Mouse (Mus musculus): ENCODE measurements at regions not wholly inside any gene's neighbourhood (a gene's known extent, or its start where the extent isn't known, plus 50 kb on each side); places are given as distances from the start of the nearest gene placed in this dataset.

- DNase-seq (ENCODE audit: low read depth, low spot score), result no peak
- H3K4me3 ChIP-seq (ENCODE audit: insufficient read depth in 1 of 2, low read depth in 1 of 2, low read length in 2 of 2, poor library complexity in 1 of 2, severe bottlenecking in 1 of 2), result no peak overlapping the region
- no peak overlapping the region for H3K27ac ChIP-seq (ENCODE audit: insufficient read depth, low read depth, low read length, poor library complexity, severe bottlenecking)
- TF ChIP-seq CHD2 (IDR thresholded peaks at IDR 0.05; ENCODE audit: low read depth, low read length) (no peak), MAFK (IDR thresholded peaks at IDR 0.05; ENCODE audit: insufficient read depth, low read depth, low read length) (no peak), HCFC1 (IDR thresholded peaks at IDR 0.05; ENCODE audit: borderline replicate concordance, insufficient read depth, low read length) (no peak), ZC3H11A (IDR thresholded peaks at IDR 0.05; ENCODE audit: borderline replicate concordance, low read depth, low read length) (no peak), ZNF384 (IDR thresholded peaks at IDR 0.05; ENCODE audit: low read depth, low read length) (no peak)
- H3K9me3 ChIP-seq (ENCODE audit: control insufficient read depth, insufficient read depth, low read depth, low read length), result no peaks in the 10 kb centered on the region
- H3K36me3 ChIP-seq (ENCODE audit: control insufficient read depth, insufficient read depth, low read length, poor library complexity, severe bottlenecking), result no peaks in the 10 kb centered on the region
- H3K4me1 ChIP-seq (ENCODE audit: control insufficient read depth in 2 of 2, insufficient read depth in 2 of 2, low read length in 2 of 2, poor library complexity in 1 of 2), result no peaks in the 10 kb centered on the region
- no peak overlapping the region for H3K9ac ChIP-seq (ENCODE audit: insufficient read depth, low read depth, low read length, poor library complexity, severe bottlenecking)
- in situ Hi-C loops (cut with MboI; ENCODE audit: low sequenced_read_pairs in 2 of 2, unreplicated experiment in 2 of 2), result no loop called here
Observed at GRCm38 (mm10) chr17:51651880-51652279, 181.2 kb downstream of the Satb1 start.

- no peak overlapping the region for H3K9ac ChIP-seq (ENCODE audit: insufficient read depth, low read depth, low read length, poor library complexity, severe bottlenecking)
- TF ChIP-seq MAFK (IDR thresholded peaks at IDR 0.05; ENCODE audit: insufficient read depth, low read depth, low read length) (no peak), ZC3H11A (IDR thresholded peaks at IDR 0.05; ENCODE audit: borderline replicate concordance, low read depth, low read length) (no peak), HCFC1 (IDR thresholded peaks at IDR 0.05; ENCODE audit: borderline replicate concordance, insufficient read depth, low read length) (no peak), ZNF384 (IDR thresholded peaks at IDR 0.05; ENCODE audit: low read depth, low read length) (no peak), CHD2 (IDR thresholded peaks at IDR 0.05; ENCODE audit: low read depth, low read length) (no peak)
- in situ Hi-C loops (cut with MboI; ENCODE audit: low sequenced_read_pairs in 2 of 2, unreplicated experiment in 2 of 2), result no loop called here
Observed at GRCm38 (mm10) chr17:51649213-51649815, 183.8 kb downstream of the Satb1 start.

GRCm38 (mm10) chr17:51646416-51646815, 186.7 kb downstream of the Satb1 start:
- Histone ChIP-seq H3K27ac (ENCODE audit: insufficient read depth, low read depth, low read length, poor library complexity, severe bottlenecking) (no peak overlapping the region), H3K9ac (ENCODE audit: insufficient read depth, low read depth, low read length, poor library complexity, severe bottlenecking) (no peak overlapping the region), H3K36me3 (ENCODE audit: control insufficient read depth, insufficient read depth, low read length, poor library complexity, severe bottlenecking) (no peaks in the 10 kb centered on the region), H3K4me1 (ENCODE audit: control insufficient read depth in 2 of 2, insufficient read depth in 2 of 2, low read length in 2 of 2, poor library complexity in 1 of 2) (no peaks in the 10 kb centered on the region), H3K9me3 (ENCODE audit: control insufficient read depth, insufficient read depth, low read depth, low read length) (no peaks in the 10 kb centered on the region), H3K4me3 (ENCODE audit: insufficient read depth in 1 of 2, low read depth in 1 of 2, low read length in 2 of 2, poor library complexity in 1 of 2, severe bottlenecking in 1 of 2) (no peak overlapping the region)
- no peak for TF ChIP-seq ZC3H11A (IDR thresholded peaks at IDR 0.05; ENCODE audit: borderline replicate concordance, low read depth, low read length)
- TF ChIP-seq MAFK (IDR thresholded peaks at IDR 0.05; ENCODE audit: insufficient read depth, low read depth, low read length), result no peak
- no peak for TF ChIP-seq ZNF384 (IDR thresholded peaks at IDR 0.05; ENCODE audit: low read depth, low read length)
- TF ChIP-seq CHD2 (IDR thresholded peaks at IDR 0.05; ENCODE audit: low read depth, low read length), result no peak
- no peak for TF ChIP-seq HCFC1 (IDR thresholded peaks at IDR 0.05; ENCODE audit: borderline replicate concordance, insufficient read depth, low read length)
- DNase-seq (ENCODE audit: low read depth, low spot score), result no peak
- in situ Hi-C loops (cut with MboI; ENCODE audit: low sequenced_read_pairs in 2 of 2, unreplicated experiment in 2 of 2), result no loop called here

More at GRCm38 (mm10) chr17:51649213-51649815, 183.8 kb downstream of the Satb1 start:
- DNase-seq (ENCODE audit: low read depth, low spot score), result no peak
- H3K4me1 ChIP-seq (ENCODE audit: control insufficient read depth in 2 of 2, insufficient read depth in 2 of 2, low read length in 2 of 2, poor library complexity in 1 of 2), result no peaks in the 10 kb centered on the region
- H3K36me3 ChIP-seq (ENCODE audit: control insufficient read depth, insufficient read depth, low read length, poor library complexity, severe bottlenecking), result no peaks in the 10 kb centered on the region
- H3K9me3 ChIP-seq (ENCODE audit: control insufficient read depth, insufficient read depth, low read depth, low read length), result no peaks in the 10 kb centered on the region
- no peak overlapping the region for H3K27ac ChIP-seq (ENCODE audit: insufficient read depth, low read depth, low read length, poor library complexity, severe bottlenecking)
- no peak overlapping the region for H3K4me3 ChIP-seq (ENCODE audit: insufficient read depth in 1 of 2, low read depth in 1 of 2, low read length in 2 of 2, poor library complexity in 1 of 2, severe bottlenecking in 1 of 2)

- no peak for TF ChIP-seq ZNF384 (IDR thresholded peaks at IDR 0.05; ENCODE audit: low read depth, low read length)
- TF ChIP-seq CHD2 (IDR thresholded peaks at IDR 0.05; ENCODE audit: low read depth, low read length), result no peak
- no peak for TF ChIP-seq MAFK (IDR thresholded peaks at IDR 0.05; ENCODE audit: insufficient read depth, low read depth, low read length)
- no peak for TF ChIP-seq HCFC1 (IDR thresholded peaks at IDR 0.05; ENCODE audit: borderline replicate concordance, insufficient read depth, low read length)
- no peak for TF ChIP-seq ZC3H11A (IDR thresholded peaks at IDR 0.05; ENCODE audit: borderline replicate concordance, low read depth, low read length)
- no peaks in the 10 kb centered on the region for H3K36me3 ChIP-seq (ENCODE audit: control insufficient read depth, insufficient read depth, low read length, poor library complexity, severe bottlenecking)
- DNase-seq (ENCODE audit: low read depth, low spot score), result no peak
- H3K4me3 ChIP-seq (ENCODE audit: insufficient read depth in 1 of 2, low read depth in 1 of 2, low read length in 2 of 2, poor library complexity in 1 of 2, severe bottlenecking in 1 of 2), result no peak overlapping the region
- no peak overlapping the region for H3K9ac ChIP-seq (ENCODE audit: insufficient read depth, low read depth, low read length, poor library complexity, severe bottlenecking)
- no peaks in the 10 kb centered on the region for H3K9me3 ChIP-seq (ENCODE audit: control insufficient read depth, insufficient read depth, low read depth, low read length)
- no peaks in the 10 kb centered on the region for H3K4me1 ChIP-seq (ENCODE audit: control insufficient read depth in 2 of 2, insufficient read depth in 2 of 2, low read length in 2 of 2, poor library complexity in 1 of 2)
- in situ Hi-C loops (cut with MboI; ENCODE audit: low sequenced_read_pairs in 2 of 2, unreplicated experiment in 2 of 2), result no loop called here
- H3K27ac ChIP-seq (ENCODE audit: insufficient read depth, low read depth, low read length, poor library complexity, severe bottlenecking), result no peak overlapping the region
Observed at GRCm38 (mm10) chr17:51645866-51646265, 187.2 kb downstream of the Satb1 start.

Data from ES-E14 (cell line).